Mouse (Mus musculus) subcutaneous adipose tissue, adult 2 months (tissue): ENCODE measurements around the gene Fmr1nb. TPM values are rescaled to one million over a fixed set of nuclear protein-coding genes. Genes with fewer than 3 reads are reported as not detected.

ENCODE experiments used
- polyA plus RNA-seq: library from polyadenylated mRNA; depleted of rRNA; stranded (reverse); fragments of >200 nt; gene quantifications from 2 replicates; pipeline ENCODE4 v1.2.3, GENCODE M21; 2012; ENCODE audit warnings: low replicate concordance; rRNA removed

Gene Fmr1nb
- 2.8 TPM in 1 of 2 replicates, not detected in the other for polyA plus RNA-seq

GRCm38 (mm10) chrX:68761606-68762005 lies at the start of gene Fmr1nb:
TSS of gene Fmr1nb (plus strand) at chrX:68761839.

DNA sequence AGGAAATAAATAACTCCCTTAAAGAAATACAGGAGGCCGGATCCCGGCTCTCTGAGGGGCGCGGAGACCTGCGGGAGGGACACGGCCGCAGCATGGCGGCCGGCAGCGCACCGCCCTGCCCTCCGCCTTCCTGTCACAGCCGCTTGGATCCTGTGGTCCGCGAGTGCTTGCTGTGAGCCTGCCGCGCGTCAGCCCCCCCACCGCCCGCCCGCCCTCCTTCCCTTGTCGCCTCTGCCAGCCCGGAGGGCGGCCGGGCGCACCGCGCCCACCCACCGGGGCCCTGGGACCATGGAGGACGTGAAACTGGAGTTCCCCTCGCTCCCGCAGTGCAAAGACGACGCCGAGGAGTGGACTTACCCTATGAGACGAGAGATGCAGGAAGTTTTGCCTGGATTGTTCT lies 59.4 kb downstream of the Fmr1nb start, which contains the start of gene Gm14698:
TSS of gene Gm14698 (plus strand) at position 35 of the 400 bp plus-strand sequence.

Other genes with a start within 250 kb of the Fmr1nb start
- gene Fmr1, start 83.3 kb upstream of the Fmr1nb start, polyA plus RNA-seq, result 22.3 and 60.0 TPM in 2 replicates
- 2.4 and 3.1 TPM in 2 replicates for gene Gm14698, start 59.3 kb downstream of the Fmr1nb start, polyA plus RNA-seq
- not detected in 2 replicates for gene Gm6812, start 131.2 kb downstream of the Fmr1nb start, polyA plus RNA-seq